Mouse (Mus musculus): ENCODE data around the gene Pdzk1ip1.

- no peak for TF ChIP-seq POLR2A (IDR thresholded peaks at IDR 0.05; ENCODE audit: control insufficient read depth, extremely low read depth, insufficient read depth, low read length, poor library complexity)
- no peak for TF ChIP-seq CTCF (IDR thresholded peaks at IDR 0.05; ENCODE audit: borderline replicate concordance, control insufficient read depth, extremely low read depth, insufficient read depth, low read length, poor library complexity)
Observed at GRCm38 (mm10) chr4:115052343-115053005, 36.0 kb upstream of the Pdzk1ip1 start.
